Mouse (Mus musculus): ENCODE data around the gene Zfp335. TPM values are rescaled to one million over a fixed set of nuclear protein-coding genes. Genes with fewer than 3 reads are reported as not detected.
"Not testable (repeated sequence)": the region's sequence is repeated elsewhere in the genome, so short reads cannot be mapped to it uniquely, and the experiment has no call there.

The Zfp335 gene
- polyA plus RNA-seq, 1 experiment from 2014 or later: 12.1 TPM

DNA sequence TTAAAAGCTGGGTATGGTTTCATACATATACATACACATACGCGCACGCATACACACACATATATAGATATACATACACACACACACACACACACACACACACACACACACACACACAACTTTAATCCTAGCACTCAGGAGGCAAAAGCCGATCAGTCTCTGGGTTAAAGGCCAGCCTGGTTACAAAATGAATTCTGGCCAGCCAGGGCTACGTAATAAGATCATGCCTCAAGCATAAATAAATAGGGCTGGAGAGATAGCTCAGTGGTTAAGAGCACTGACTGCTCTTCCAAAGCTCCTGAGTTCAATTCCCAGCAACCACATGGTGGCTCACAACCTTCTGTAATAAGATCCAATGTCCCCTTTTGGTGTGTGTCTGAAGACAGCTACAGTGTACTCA, 56.0 kb downstream of the Zfp335 start:
- H3K4me1 ChIP-seq (ENCODE audit: control insufficient read depth, insufficient read depth, low read length); ATAC-seq (ENCODE audit: insufficient number of reproducible peaks, low FRiP score, low TSS enrichment, low read depth); H3K27ac ChIP-seq (replicated peaks; ENCODE audit: low read depth, low read length); H3K4me3 ChIP-seq (ENCODE audit: low read depth, low read length); H3K4me2 ChIP-seq (ENCODE audit: low read depth, severe bottlenecking); H3K9ac ChIP-seq (ENCODE audit: low read length); H3K36me3 ChIP-seq (ENCODE audit: control insufficient read depth, insufficient read depth, low read length); H3K9me3 ChIP-seq (ENCODE audit: control insufficient read depth, low read length); DNase-seq (ENCODE audit: low spot score): not testable (repeated sequence)
- WGBS: 83% methylated on average over 5 of the region's 5 CpGs
- peaks cover 35% of the 10 kb centered on the region for H3K27me3 ChIP-seq (ENCODE audit: control insufficient read depth, insufficient read depth, low read length)

DNA sequence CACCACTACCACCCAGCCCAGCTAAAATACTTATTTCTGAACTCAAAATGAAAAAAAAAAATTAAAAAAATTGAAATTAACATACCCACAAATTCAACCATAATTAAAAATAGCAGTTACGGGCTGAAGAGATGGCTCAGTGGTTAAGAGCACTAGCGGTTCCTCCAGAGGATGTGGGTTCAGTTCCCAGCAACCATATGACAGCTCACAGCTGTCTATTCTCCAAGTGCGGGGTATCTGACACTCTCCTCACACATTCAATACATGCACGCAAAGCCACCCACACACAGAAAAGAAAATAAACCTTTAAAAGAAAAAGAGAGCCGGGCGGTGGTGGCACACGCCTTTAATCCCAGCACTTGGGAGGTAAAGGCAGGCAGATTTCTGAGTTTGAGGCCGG, 61.5 kb downstream of the Zfp335 start:
- no peak overlapping the region for H3K4me2 ChIP-seq (ENCODE audit: low read depth, severe bottlenecking)
- H3K4me3 ChIP-seq (ENCODE audit: low read depth, low read length): no peak overlapping the region
- no peaks in the 10 kb centered on the region for H3K4me1 ChIP-seq (ENCODE audit: control insufficient read depth, insufficient read depth, low read length)
- peaks cover 5% of the 10 kb centered on the region for H3K27me3 ChIP-seq (ENCODE audit: control insufficient read depth, insufficient read depth, low read length)
- H3K36me3 ChIP-seq (ENCODE audit: control insufficient read depth, insufficient read depth, low read length): no peaks in the 10 kb centered on the region
- 89% methylated on average over 8 of the region's 8 CpGs for WGBS
- H3K9ac ChIP-seq (ENCODE audit: low read length): no peak overlapping the region
- DNase-seq (ENCODE audit: low spot score) (no peak), ATAC-seq (ENCODE audit: insufficient number of reproducible peaks, low FRiP score, low TSS enrichment, low read depth) (no peak)
- H3K9me3 ChIP-seq (ENCODE audit: control insufficient read depth, low read length): no peaks in the 10 kb centered on the region
- H3K27ac ChIP-seq (replicated peaks; ENCODE audit: low read depth, low read length): no peak overlapping the region

DNA sequence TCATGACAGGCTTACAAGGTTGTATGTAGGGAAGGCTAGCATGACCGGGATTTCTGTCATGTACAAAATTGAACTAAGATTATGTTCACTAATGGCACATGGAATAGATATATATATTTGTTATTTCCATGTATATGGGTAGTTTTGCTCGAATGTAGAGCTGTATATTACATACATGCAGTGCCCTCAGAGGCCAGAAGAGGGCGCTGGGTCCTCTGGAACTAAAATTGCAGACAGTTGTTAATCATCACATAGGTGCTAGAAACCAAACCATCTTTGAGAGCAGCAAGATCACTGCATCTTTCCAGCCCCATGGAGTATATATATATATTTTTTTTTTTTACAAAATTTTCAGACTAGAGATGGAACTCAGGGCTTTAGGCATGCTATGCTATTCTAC, 65.8 kb downstream of the Zfp335 start:
- DNase-seq (ENCODE audit: low spot score) (no peak), ATAC-seq (ENCODE audit: insufficient number of reproducible peaks, low FRiP score, low TSS enrichment, low read depth) (no peak)
- Histone ChIP-seq H3K9ac (ENCODE audit: low read length) (no peak overlapping the region), H3K9me3 (ENCODE audit: control insufficient read depth, low read length) (no peaks in the 10 kb centered on the region), H3K4me1 (ENCODE audit: control insufficient read depth, insufficient read depth, low read length) (no peaks in the 10 kb centered on the region), H3K27me3 (ENCODE audit: control insufficient read depth, insufficient read depth, low read length) (no peaks in the 10 kb centered on the region), H3K27ac (replicated peaks; ENCODE audit: low read depth, low read length) (no peak overlapping the region), H3K4me3 (ENCODE audit: low read depth, low read length) (no peak overlapping the region), H3K36me3 (ENCODE audit: control insufficient read depth, insufficient read depth, low read length) (no peaks in the 10 kb centered on the region), H3K4me2 (ENCODE audit: low read depth, severe bottlenecking) (no peak overlapping the region)
- WGBS: 47% methylated on average over 3 of the region's 3 CpGs

Other genes starting within 250 kb of the Zfp335 start
- gene Wfdc11, start 237.7 kb downstream of the Zfp335 start, polyA plus RNA-seq (2014; fragmentation: Nextera tagmentation; extraction: Ambion mirVana): not detected in 2 replicates
- 0.60 TPM in 1 of 2 replicates, not detected in the other for gene Wfdc13, start 226.7 kb downstream of the Zfp335 start, polyA plus RNA-seq (2014; fragmentation: Nextera tagmentation; extraction: Ambion mirVana)
- gene Spint4, start 213.3 kb downstream of the Zfp335 start, polyA plus RNA-seq (2014; fragmentation: Nextera tagmentation; extraction: Ambion mirVana): not detected in 2 replicates
- not detected in 2 replicates for gene Spint5, start 196.5 kb downstream of the Zfp335 start, polyA plus RNA-seq (2014; fragmentation: Nextera tagmentation; extraction: Ambion mirVana)
- 0.55 and 1.0 TPM in 2 replicates for gene Wfdc3, start 165.8 kb downstream of the Zfp335 start, polyA plus RNA-seq (2014; fragmentation: Nextera tagmentation; extraction: Ambion mirVana)
- gene Dnttip1, start 165.8 kb downstream of the Zfp335 start, polyA plus RNA-seq (2014; fragmentation: Nextera tagmentation; extraction: Ambion mirVana): 87.0 and 96.4 TPM in 2 replicates
- 634 and 636 TPM in 2 replicates for gene Ube2c, start 141.9 kb downstream of the Zfp335 start, polyA plus RNA-seq (2014; fragmentation: Nextera tagmentation; extraction: Ambion mirVana)
- gene Tnnc2, start 131.8 kb downstream of the Zfp335 start, polyA plus RNA-seq (2014; fragmentation: Nextera tagmentation; extraction: Ambion mirVana): 13.8 and 14.6 TPM in 2 replicates
- 9.9 and 14.6 TPM in 2 replicates for gene Snx21, start 125.9 kb downstream of the Zfp335 start, polyA plus RNA-seq (2014; fragmentation: Nextera tagmentation; extraction: Ambion mirVana)
- 12.0 and 12.3 TPM in 2 replicates for gene Acot8, start 106.9 kb downstream of the Zfp335 start, polyA plus RNA-seq (2014; fragmentation: Nextera tagmentation; extraction: Ambion mirVana)
- 11.0 and 11.8 TPM in 2 replicates for gene Zswim3, start 106.7 kb downstream of the Zfp335 start, polyA plus RNA-seq (2014; fragmentation: Nextera tagmentation; extraction: Ambion mirVana)
- gene Zswim1, start 89.1 kb downstream of the Zfp335 start, polyA plus RNA-seq (2014; fragmentation: Nextera tagmentation; extraction: Ambion mirVana): 22.3 and 22.4 TPM in 2 replicates
- not detected in 2 replicates for gene Spata25, start 83.2 kb downstream of the Zfp335 start, polyA plus RNA-seq (2014; fragmentation: Nextera tagmentation; extraction: Ambion mirVana)
- 95.8 and 104 TPM in 2 replicates for gene Ctsa, start 78.9 kb downstream of the Zfp335 start, polyA plus RNA-seq (2014; fragmentation: Nextera tagmentation; extraction: Ambion mirVana)
- gene Neurl2, start 78.3 kb downstream of the Zfp335 start, polyA plus RNA-seq (2014; fragmentation: Nextera tagmentation; extraction: Ambion mirVana): 5.9 and 6.1 TPM in 2 replicates
- gene Pltp, start 54.0 kb downstream of the Zfp335 start, polyA plus RNA-seq (2014; fragmentation: Nextera tagmentation; extraction: Ambion mirVana): 22.9 and 25.1 TPM in 2 replicates
- gene Pcif1, start 32.5 kb downstream of the Zfp335 start, polyA plus RNA-seq (2014; fragmentation: Nextera tagmentation; extraction: Ambion mirVana): 71.5 and 76.6 TPM in 2 replicates
- 0.21 and 0.47 TPM in 2 replicates for gene Mmp9, start 29.0 kb upstream of the Zfp335 start, polyA plus RNA-seq (2014; fragmentation: Nextera tagmentation; extraction: Ambion mirVana)
- gene Slc12a5, start 49.0 kb upstream of the Zfp335 start, polyA plus RNA-seq (2014; fragmentation: Nextera tagmentation; extraction: Ambion mirVana): 0.87 and 0.92 TPM in 2 replicates
- 81.2 and 85.2 TPM in 2 replicates for gene Ncoa5, start 123.1 kb upstream of the Zfp335 start, polyA plus RNA-seq (2014; fragmentation: Nextera tagmentation; extraction: Ambion mirVana)
- 9.1 and 11.1 TPM in 2 replicates for gene Cd40, start 143.9 kb upstream of the Zfp335 start, polyA plus RNA-seq (2014; fragmentation: Nextera tagmentation; extraction: Ambion mirVana)
- gene 1700025C18Rik, start 179.0 kb upstream of the Zfp335 start, polyA plus RNA-seq (2014; fragmentation: Nextera tagmentation; extraction: Ambion mirVana): not detected in 2 replicates